Mouse (Mus musculus) megakaryocyte progenitor cell, adult 5-6 weeks (primary cell): ENCODE data around the gene Aak1. TPM values are rescaled to one million over a fixed set of nuclear protein-coding genes. Genes with fewer than 3 reads are reported as not detected.
"Not testable (repeated sequence)": the region's sequence is repeated elsewhere in the genome, so short reads cannot be mapped to it uniquely, and the experiment has no call there.

Experiments used
- ATAC-seq: replicated peaks from 2 replicates; pipeline ENCODE4 v1.8.0; 2016; ENCODE audit warnings: mild to moderate bottlenecking, moderate TSS enrichment, inconsistent platforms; ENCODE audit not compliant: poor library complexity
- total RNA-seq, 2 experiments: library from RNA; stranded (forward) in 1 of 2; stranded (reverse) in 1 of 2; fragments of 157-497, 149-512 nt in 1 of 2; fragments of 200-1000 nt in 1 of 2; gene quantifications; 2 replicates each; pipeline versions ENCODE4 v1.2.3 to v1.2.4; 2015 to 2017

Gene Aak1
- total RNA-seq, 2 experiments from 2014 or later, result 6.0 to 30.6 TPM

DNA sequence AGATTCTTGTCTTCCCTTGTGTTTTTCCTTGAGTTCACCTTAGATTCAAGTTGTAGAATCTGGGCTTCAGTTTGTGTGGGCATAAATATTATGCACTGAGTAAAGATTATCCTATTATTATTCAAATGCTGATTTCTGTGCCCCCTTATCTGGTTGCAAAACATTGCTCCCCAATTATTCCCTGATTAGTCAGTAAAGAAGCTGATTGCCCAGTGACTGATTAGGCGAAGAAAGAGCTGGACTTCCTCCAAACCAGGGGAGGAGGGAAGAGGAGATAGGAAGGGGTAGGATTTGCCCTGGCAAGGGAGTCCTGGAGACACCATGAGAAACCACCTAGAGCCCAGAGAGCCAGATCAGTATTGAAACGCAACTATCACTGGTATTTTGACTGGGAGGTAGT, 154.8 kb downstream of the Aak1 start:
- ATAC-seq, result no peak

DNA sequence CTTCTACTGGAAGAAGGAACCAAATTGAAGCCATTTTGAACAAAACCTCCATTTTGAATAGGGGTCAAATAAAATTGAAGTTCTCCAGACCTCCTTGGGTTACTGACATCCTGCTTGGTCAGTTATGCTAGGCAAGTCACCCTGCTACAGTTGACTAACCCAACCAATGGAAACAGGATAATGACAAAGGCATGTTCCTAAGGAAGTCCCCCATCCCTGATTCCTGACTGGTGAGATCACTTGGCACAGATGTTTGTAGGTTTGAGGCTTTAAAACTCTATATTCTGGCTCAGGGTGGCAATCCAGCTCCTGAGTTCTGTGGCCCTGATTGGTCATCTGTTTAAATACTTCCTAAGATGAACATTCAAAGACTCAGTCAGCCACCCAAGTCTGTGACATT, 156.3 kb downstream of the Aak1 start:
- ATAC-seq, result no peak

GRCm38 (mm10) chr6:87008887-87009286, 159.6 kb downstream of the Aak1 start, which contains the start of gene Nfu1:
Nfu1 (plus strand) TSS chr6:87009236.
- no peak for ATAC-seq

DNA sequence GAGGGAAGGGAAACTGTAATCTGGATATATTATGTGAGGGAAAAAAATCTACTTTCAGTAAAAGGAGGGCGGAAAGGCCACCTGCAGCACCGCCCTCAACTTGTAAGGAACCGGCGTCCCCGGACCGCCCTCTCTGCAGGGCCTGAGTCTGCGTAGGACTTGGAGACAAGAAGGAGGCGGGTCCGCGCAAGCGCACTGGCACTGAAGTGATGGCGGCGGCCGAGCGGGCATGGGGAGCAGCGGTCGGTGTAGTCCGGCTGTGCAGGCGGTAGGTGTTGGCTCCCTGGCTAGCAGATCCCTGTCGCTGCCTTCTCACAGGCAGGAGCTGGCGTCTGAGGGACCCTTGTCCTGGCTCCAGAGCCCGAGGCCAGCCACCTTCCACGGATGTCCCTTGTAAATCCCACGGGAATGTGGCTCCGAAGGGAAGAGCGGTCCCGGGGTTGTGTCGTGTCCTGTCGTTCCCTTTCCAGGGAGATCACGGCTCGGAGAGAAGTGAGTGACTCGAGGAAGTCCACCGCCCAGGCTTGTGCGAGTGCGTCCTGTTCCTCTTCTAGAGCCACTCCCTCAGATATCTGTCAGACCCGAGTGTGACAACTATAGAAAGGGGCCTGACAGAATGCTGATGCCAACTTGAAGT, 160.5 kb downstream of the Aak1 start:
- peak; percentile 98 for ATAC-seq

GRCm38 (mm10) chr6:87016916-87017315, 167.6 kb downstream of the Aak1 start:
- ATAC-seq, result peak; percentile 81

GRCm38 (mm10) chr6:87018874-87019273, 169.6 kb downstream of the Aak1 start:
- no peak for ATAC-seq

- no peak for ATAC-seq
These were observed 172.5 kb downstream of the Aak1 start for GRCm38 (mm10) chr6:87021791-87022190.

GRCm38 (mm10) chr6:87026980-87027379, 177.7 kb downstream of the Aak1 start:
- peak; percentile 92 for ATAC-seq

- ATAC-seq, result peak; percentile 21; the same call in 1 of the 2 replicates
These were observed 179.6 kb downstream of the Aak1 start for GRCm38 (mm10) chr6:87028881-87029280.

DNA sequence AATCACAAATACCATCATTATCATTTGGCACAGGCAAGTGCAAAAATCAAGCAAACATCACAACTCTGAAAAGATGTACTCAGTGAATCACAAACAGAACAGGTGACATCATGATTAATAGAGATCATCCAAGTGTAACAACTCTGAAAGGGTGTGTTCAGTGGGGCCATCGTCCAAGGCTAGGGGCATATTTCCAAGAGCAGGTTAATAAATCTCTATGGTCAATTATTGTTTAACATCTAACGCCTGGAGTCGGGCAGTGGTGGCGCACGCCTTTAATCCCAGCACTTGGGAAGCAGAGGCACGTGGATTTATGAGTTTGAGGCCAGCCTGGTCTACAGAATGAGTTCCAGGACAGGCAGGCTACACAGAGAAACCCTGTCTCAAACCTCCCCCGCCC, 182.0 kb downstream of the Aak1 start:
- ATAC-seq, result not testable (repeated sequence)

DNA sequence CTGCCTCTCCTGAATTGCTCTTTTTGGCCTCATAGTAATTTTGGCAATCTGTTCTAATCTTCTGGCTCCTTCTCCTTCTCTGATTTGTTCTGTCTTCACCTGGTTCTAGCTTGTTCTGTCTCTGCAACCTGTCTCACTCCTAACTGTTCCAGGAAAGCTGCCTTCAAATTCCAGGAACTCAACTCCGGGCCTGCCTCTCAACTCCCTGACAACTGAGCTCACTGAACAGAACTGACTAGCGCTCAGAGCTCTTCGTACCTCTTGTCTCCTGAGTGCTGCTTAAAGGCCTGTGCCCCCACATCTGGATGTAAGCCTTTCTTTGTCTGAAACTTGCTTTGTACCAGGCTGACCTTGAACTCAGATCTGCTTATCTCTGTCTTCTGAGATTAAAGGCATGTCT, 183.1 kb downstream of the Aak1 start:
- no peak for ATAC-seq

DNA sequence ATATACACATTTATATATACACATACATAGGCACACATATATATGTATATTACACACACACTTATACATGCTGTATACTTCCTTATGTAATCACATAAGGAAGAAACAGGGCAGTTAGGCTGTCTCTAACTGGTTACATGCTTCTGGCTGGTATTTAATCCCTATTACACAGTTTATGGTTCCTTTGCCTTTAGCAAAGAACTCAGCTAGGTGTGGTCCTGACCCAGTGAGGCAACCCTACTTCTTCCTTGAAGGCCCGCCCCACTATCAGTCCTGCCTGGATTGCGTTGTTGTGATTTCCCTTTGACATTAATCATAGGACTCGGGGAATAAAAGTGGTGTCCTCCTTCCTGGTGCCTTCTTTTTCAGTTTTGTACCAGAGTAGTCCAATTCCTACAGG, 185.1 kb downstream of the Aak1 start:
- ATAC-seq, result no peak

- ATAC-seq, result peak; percentile 6; the same call in 1 of the 2 replicates
These were observed 188.7 kb downstream of the Aak1 start for GRCm38 (mm10) chr6:87037826-87038620.

DNA sequence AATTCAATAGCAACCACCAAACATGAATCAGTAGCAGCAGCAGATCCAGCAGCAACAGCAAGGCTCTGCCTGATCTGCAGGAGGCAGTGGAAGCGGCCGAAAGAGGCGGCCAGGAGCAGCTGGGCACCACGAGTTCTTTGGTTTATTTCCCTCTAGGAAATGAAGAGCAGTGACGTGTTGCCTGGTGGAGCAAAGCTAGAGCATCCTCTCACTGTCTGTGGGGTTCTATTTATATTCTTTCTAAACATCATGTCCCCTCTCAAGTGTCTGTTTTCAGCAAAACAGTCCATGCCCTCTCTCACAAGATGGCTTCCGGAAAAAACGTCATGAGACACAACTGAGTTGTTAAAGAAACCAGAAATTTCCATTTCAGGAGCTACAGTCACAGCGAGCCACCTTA, 189.8 kb downstream of the Aak1 start:
- ATAC-seq, result no peak

GRCm38 (mm10) chr6:87040971-87041370, 191.7 kb downstream of the Aak1 start:
- ATAC-seq, result peak; percentile 14; the same call in 1 of the 2 replicates

- ATAC-seq, result no peak
These were observed 192.1 kb downstream of the Aak1 start for GRCm38 (mm10) chr6:87041431-87041830.

DNA sequence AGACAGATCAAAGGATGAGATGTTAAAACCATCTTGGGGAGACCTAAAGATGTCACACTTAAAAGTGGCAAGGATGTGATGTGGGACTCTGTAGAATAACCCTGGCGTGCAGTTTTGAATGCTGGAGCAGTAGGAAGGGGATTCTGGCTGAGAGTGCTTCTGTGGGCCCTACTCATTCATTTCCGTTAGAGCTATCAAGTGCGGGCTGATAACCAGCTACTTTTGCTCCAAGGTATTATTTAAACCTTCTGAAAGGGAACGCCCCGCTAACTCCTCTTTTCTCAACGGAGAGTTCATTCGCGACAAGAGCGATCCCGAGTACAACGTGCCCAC, 192.7 kb downstream of the Aak1 start:
- ATAC-seq, result no peak

- ATAC-seq, result peak; percentile 79
These were observed 193.2 kb downstream of the Aak1 start, which contains the start of gene Gfpt1 for GRCm38 (mm10) chr6:87042337-87043130. Gfpt1 (plus strand) TSS chr6:87042846.

- no peak for ATAC-seq
These were observed 193.8 kb downstream of the Aak1 start for GRCm38 (mm10) chr6:87043131-87043516.

DNA sequence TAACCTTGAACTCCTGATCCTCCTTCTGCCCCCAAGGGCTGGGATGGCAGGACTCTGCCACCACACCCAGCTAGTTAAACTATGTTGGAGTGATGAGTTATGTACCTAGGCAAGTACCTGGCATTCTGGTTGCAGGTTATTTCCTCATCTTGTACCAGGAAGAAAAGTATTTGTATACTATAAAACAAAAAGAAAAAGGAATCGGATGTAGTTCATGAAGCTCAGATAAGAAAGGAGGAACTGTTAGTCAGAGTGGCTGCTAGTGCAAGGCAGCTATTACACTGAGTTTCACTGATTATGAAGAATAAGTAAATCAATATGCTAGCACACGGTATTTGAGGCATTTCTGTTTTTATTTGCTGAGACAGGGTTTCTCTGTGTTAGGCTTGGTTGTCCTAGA, 195.6 kb downstream of the Aak1 start:
- ATAC-seq, result no peak

GRCm38 (mm10) chr6:87045507-87045906, 196.2 kb downstream of the Aak1 start:
- no peak for ATAC-seq

DNA sequence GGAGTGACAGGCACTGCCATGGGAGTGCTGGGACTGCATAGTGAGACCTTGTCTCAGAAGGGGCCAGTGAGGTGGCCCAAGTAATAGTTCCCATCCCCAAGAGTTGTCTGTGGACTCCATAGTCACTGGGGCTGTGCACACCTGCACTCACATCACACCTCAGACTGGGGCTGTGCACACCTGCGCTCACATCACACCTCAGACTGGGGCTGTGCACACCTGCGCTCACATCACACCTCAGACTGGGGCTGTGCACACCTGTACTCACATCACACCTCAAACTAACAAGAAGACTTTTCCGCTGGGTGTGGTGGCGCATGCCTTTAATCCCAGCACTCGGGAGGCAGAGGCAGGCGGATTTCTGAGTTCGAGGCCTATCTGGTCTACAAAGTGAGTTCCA, 199.4 kb downstream of the Aak1 start:
- not testable (repeated sequence) for ATAC-seq
